Mouse (Mus musculus) heart, adult 2 months (tissue): ENCODE results near the gene Chad. TPM values are rescaled to one million over a fixed set of nuclear protein-coding genes. Genes with fewer than 3 reads are reported as not detected.
A peak's percentile ranks its signal among the peaks of the same experiment; 100 is the strongest.

Source experiments
- DNase-seq, 2 experiments: peaks; one replicate each; pipeline ENCODE4 v3.0.0; 2021
- H3K27ac ChIP-seq: fragments of 200-600 bp; 2 replicates; pipeline ENCODE4 v1.8.1; 2022
- H3K27me3 ChIP-seq: fragments of 200-500 bp; 2 replicates; pipeline ENCODE4 v1.6.1; 2012; ENCODE audit warnings: mild to moderate bottlenecking, low read length, inconsistent platforms, mixed read lengths; ENCODE audit not compliant: control insufficient read depth, insufficient read depth
- H3K36me3 ChIP-seq: fragments of 200-500 bp; 2 replicates; pipeline ENCODE4 v1.6.1; 2012; ENCODE audit warnings: low read length, inconsistent platforms; ENCODE audit not compliant: control insufficient read depth, insufficient read depth
- H3K4me1 ChIP-seq: fragments of 200-500 bp; 2 replicates; pipeline ENCODE4 v1.6.1; 2011; ENCODE audit warnings: low read length; ENCODE audit not compliant: control insufficient read depth, insufficient read depth
- H3K4me3 ChIP-seq: fragments of 200-600 bp; 2 replicates; pipeline ENCODE4 v1.8.1; 2022
- H3K79me2 ChIP-seq: fragments of 200-500 bp; replicated peaks from 2 replicates; pipeline ENCODE4 v1.6.1; 2012; ENCODE audit warnings: mild to moderate bottlenecking, inconsistent platforms, low read length, moderate library complexity, mixed read lengths; ENCODE audit not compliant: control insufficient read depth, insufficient read depth
- H3K9ac ChIP-seq: fragments of 200-500 bp; 2 replicates; pipeline ENCODE4 v1.6.1; 2012; ENCODE audit warnings: low read depth, mild to moderate bottlenecking, control low read depth, inconsistent platforms, low read length, mixed read lengths
- CTCF ChIP-seq: fragments of 200-600 bp; IDR thresholded peaks from 2 replicates; pipeline ENCODE4 v1.8.1; 2022; ENCODE audit warnings: antibody characterized with exemption, mild to moderate bottlenecking, moderate library complexity
- EP300 ChIP-seq: fragments of 200-500 bp; IDR thresholded peaks from 2 replicates; pipeline ENCODE4 v1.6.1; 2011; ENCODE audit warnings: low read depth, low read length, control low read depth; ENCODE audit not compliant: insufficient read depth
- POLR2A ChIP-seq: fragments of 200-500 bp; IDR thresholded peaks from 2 replicates; pipeline ENCODE4 v1.6.1; 2011; ENCODE audit warnings: mild to moderate bottlenecking, low read depth, low read length, control low read depth; ENCODE audit not compliant: insufficient read depth
- whole genome bisulfite sequencing: fragments of 180-500 bp; shearing (Covaris S2); methylation state at CpG from one replicate; pipeline ENCODE4 v1.1.7; 2018; 5-methylcytosine and 5-hydroxymethylcytosine counted together
- intact Hi-C: fragments of 180-260 bp; cut with DNase I; formaldehyde crosslinking; loops from one replicate; pipeline ENCODE4 v1.15.1; 2025
- polyA plus RNA-seq: library from polyadenylated mRNA; depleted of rRNA; stranded (reverse); fragments of >200 nt; gene quantifications from 2 replicates; pipeline ENCODE4 v1.2.3, GENCODE M21; 2012
- total RNA-seq, 2 experiments: library from RNA; stranded (reverse); gene quantifications; 2 replicates each; pipeline ENCODE4 v1.2.3; 2021

Chad gene
- total and polyA plus RNA-seq, 3 experiments = 1.7 to 16.2 (median 2.1) TPM

GRCm38 (mm10) chr11:94539761-94540160, 25.1 kb upstream of the Chad start:
- intact Hi-C loops = loop anchor here (5.0 kb wide), 2 partner anchors 52 to 117 kb away; partner anchors contain the start of gene Spata20
- TF ChIP-seq EP300 = no peak
- TF ChIP-seq POLR2A = no peak
- no peak for TF ChIP-seq CTCF
- H3K27ac ChIP-seq = no peak overlapping the region
- no peak overlapping the region for H3K4me3 ChIP-seq
- no peak overlapping the region for H3K9ac ChIP-seq
- H3K36me3 ChIP-seq = no peaks in the 10 kb centered on the region
- 88% methylated on average over 7 of the region's 7 CpGs for WGBS
- no peaks in the 10 kb centered on the region for H3K4me1 ChIP-seq
- H3K79me2 ChIP-seq = no peaks in the 10 kb centered on the region
- H3K27me3 ChIP-seq = no peaks in the 10 kb centered on the region
- DNase-seq = no peak

GRCm38 (mm10) chr11:94542400-94542799, 22.4 kb upstream of the Chad start:
- intact Hi-C loops = loop anchor here (5.0 kb wide), 2 partner anchors 55 to 120 kb away; partner anchors contain the start of gene Spata20
- TF ChIP-seq CTCF = no peak
- no peak for TF ChIP-seq POLR2A
- TF ChIP-seq EP300 = no peak
- H3K27me3 ChIP-seq = no peaks in the 10 kb centered on the region
- H3K27ac ChIP-seq = no peak overlapping the region
- H3K9ac ChIP-seq = no peak overlapping the region
- no peak overlapping the region for H3K4me3 ChIP-seq
- no peak for DNase-seq
- WGBS = 88% methylated on average over 4 of the region's 4 CpGs
- H3K4me1 ChIP-seq = no peaks in the 10 kb centered on the region
- H3K79me2 ChIP-seq = no peaks in the 10 kb centered on the region
- H3K36me3 ChIP-seq = no peaks in the 10 kb centered on the region

- WGBS = 92% methylated on average over 12 of the region's 12 CpGs
- H3K4me3 ChIP-seq = no peak overlapping the region
- intact Hi-C loops = loop anchor here (5.0 kb wide), 2 partner anchors 56 to 121 kb away; partner anchors contain the start of gene Spata20
- H3K4me1 ChIP-seq = peaks cover 2% of the 10 kb centered on the region; the same call in 1 of the 2 replicates
- no peak overlapping the region for H3K27ac ChIP-seq
- H3K9ac ChIP-seq = no peak overlapping the region
- no peaks in the 10 kb centered on the region for H3K79me2 ChIP-seq
- H3K27me3 ChIP-seq = no peaks in the 10 kb centered on the region
- no peak for DNase-seq
- no peak for TF ChIP-seq EP300
- TF ChIP-seq POLR2A = no peak
- TF ChIP-seq CTCF = no peak
- no peaks in the 10 kb centered on the region for H3K36me3 ChIP-seq
These were observed 21.5 kb upstream of the Chad start for GRCm38 (mm10) chr11:94543344-94543743.

- no peaks in the 10 kb centered on the region for H3K36me3 ChIP-seq
- H3K4me3 ChIP-seq = peak overlapping the region; percentile 19; the same call in 1 of the 2 replicates
- peaks cover 2% of the 10 kb centered on the region; the same call in 1 of the 2 replicates for H3K4me1 ChIP-seq
- TF ChIP-seq POLR2A = no peak
- TF ChIP-seq CTCF = peak; percentile 94
- peak; percentile 72 for TF ChIP-seq EP300
- H3K9ac ChIP-seq = no peak overlapping the region
- H3K27me3 ChIP-seq = no peaks in the 10 kb centered on the region
- 9% methylated on average over 9 of the region's 9 CpGs for WGBS
- H3K79me2 ChIP-seq = no peaks in the 10 kb centered on the region
- peak; percentile 90 to 92 for DNase-seq
- peak overlapping the region; percentile 42; the same call in 1 of the 2 replicates for H3K27ac ChIP-seq
- intact Hi-C loops = loop anchor here (5.0 kb wide), 2 partner anchors 57 to 122 kb away; partner anchors contain the start of gene Spata20
These were observed 20.9 kb upstream of the Chad start for GRCm38 (mm10) chr11:94543932-94544331.

GRCm38 (mm10) chr11:94544422-94544821, 20.4 kb upstream of the Chad start:
- H3K27me3 ChIP-seq = no peaks in the 10 kb centered on the region
- no peaks in the 10 kb centered on the region for H3K79me2 ChIP-seq
- H3K36me3 ChIP-seq = no peaks in the 10 kb centered on the region
- peak overlapping the region; percentile 13; the same call in 1 of the 2 replicates for H3K9ac ChIP-seq
- peaks cover 4% of the 10 kb centered on the region; the same call in 1 of the 2 replicates for H3K4me1 ChIP-seq
- WGBS = 62% methylated on average over 18 of the region's 18 CpGs
- H3K4me3 ChIP-seq = peak overlapping the region; percentile 26; the same call in 1 of the 2 replicates
- peak in 1 of 2 experiments; percentile 29 for DNase-seq
- H3K27ac ChIP-seq = no peak overlapping the region
- TF ChIP-seq EP300 (no peak), POLR2A (no peak), CTCF (no peak)
- intact Hi-C loops = loop anchor here (5.0 kb wide), 2 partner anchors 57 to 122 kb away; partner anchors contain the start of gene Spata20

- WGBS = 95% methylated on average over 5 of the region's 5 CpGs
- no peak for DNase-seq
- Histone ChIP-seq H3K79me2 (no peaks in the 10 kb centered on the region), H3K4me1 (peaks cover 5% of the 10 kb centered on the region; the same call in 1 of the 2 replicates), H3K36me3 (no peaks in the 10 kb centered on the region), H3K27ac (no peak overlapping the region), H3K27me3 (no peaks in the 10 kb centered on the region), H3K9ac (no peak overlapping the region), H3K4me3 (no peak overlapping the region)
- intact Hi-C loops = loop anchor here (5.0 kb wide), 3 partner anchors 171 to 219 kb away; partner anchors contain the start of gene Ankrd40
- TF ChIP-seq CTCF (no peak), EP300 (no peak), POLR2A (no peak)
These were observed 18.5 kb upstream of the Chad start for GRCm38 (mm10) chr11:94546381-94546780.
